Mouse (Mus musculus) lung, postnatal 0 days (tissue): Measurements from ENCODE around the gene Tmprss11g. TPM values are rescaled to one million over a fixed set of nuclear protein-coding genes. Genes with fewer than 3 reads are reported as not detected.
A peak's percentile ranks its signal among the peaks of the same experiment; 100 is the strongest.

Experiments used
- ATAC-seq: fragments of 200-750 bp; cut with Nextera tagmentation; 2 replicates; pipeline ENCODE4 v1.8.0; 2017; ENCODE audit warnings: moderate library complexity
- DNase-seq: peaks from one replicate; pipeline ENCODE4 v3.0.0-alpha.2; 2016; ENCODE audit warnings: low spot score
- H3K27ac ChIP-seq: fragments of 300-500 bp; sonication (generic); 2 replicates; pipeline ENCODE4 v1.5.1; 2014; ENCODE audit warnings: antibody characterized with exemption, mild to moderate bottlenecking, low read length, mixed read lengths
- H3K27me3 ChIP-seq: fragments of 300-500 bp; sonication (generic); replicated peaks from 2 replicates; pipeline ENCODE4 v1.6.1; 2014; ENCODE audit warnings: low read length, mixed read lengths; ENCODE audit not compliant: insufficient read depth
- H3K36me3 ChIP-seq: fragments of 300-500 bp; sonication (generic); 2 replicates; pipeline ENCODE4 v1.6.1; 2014; ENCODE audit warnings: low read length, mixed read lengths; ENCODE audit not compliant: insufficient read depth
- H3K4me1 ChIP-seq: fragments of 300-500 bp; sonication (generic); 2 replicates; pipeline ENCODE4 v1.6.1; 2014; ENCODE audit warnings: antibody characterized with exemption, low read depth, low read length, mixed read lengths; ENCODE audit not compliant: insufficient read depth
- H3K4me2 ChIP-seq: fragments of 300-500 bp; sonication (generic); replicated peaks from 2 replicates; pipeline ENCODE4 v1.6.1; 2014; ENCODE audit warnings: low read depth, mild to moderate bottlenecking, low read length, moderate library complexity, mixed read lengths
- H3K4me3 ChIP-seq: fragments of 300-500 bp; sonication (generic); 2 replicates; pipeline ENCODE4 v1.5.1; 2014; ENCODE audit warnings: low read depth, low read length
- H3K9ac ChIP-seq: fragments of 300-500 bp; sonication (generic); replicated peaks from 2 replicates; pipeline ENCODE4 v1.6.1; 2014; ENCODE audit warnings: low read depth, mild to moderate bottlenecking
- H3K9me3 ChIP-seq: fragments of 300-500 bp; sonication (generic); 2 replicates; pipeline ENCODE4 v1.6.1; 2016; ENCODE audit warnings: low read length, mixed read lengths
- CTCF ChIP-seq: IDR thresholded peaks from 2 replicates; pipeline ENCODE4 v1.5.1; 2016; ENCODE audit warnings: antibody characterized with exemption, mild to moderate bottlenecking
- EP300 ChIP-seq: IDR thresholded peaks from 2 replicates; pipeline ENCODE4 v1.6.1; 2016; ENCODE audit warnings: antibody characterized with exemption, mild to moderate bottlenecking, control low read depth
- WGBS: fragments of 180-500 bp; shearing (Covaris S2); extraction: QIAGEN DNeasy Blood & Tissue Kit; methylation state at CpG from one replicate; pipeline ENCODE4 v1.1.7; 2014; 5-methylcytosine and 5-hydroxymethylcytosine counted together
- polyA plus RNA-seq: library from polyadenylated mRNA; unstranded; fragments of >200 nt; fragmentation: Nextera tagmentation; extraction: Ambion mirVana; gene quantifications from 2 replicates; pipeline ENCODE4 v1.2.1, GENCODE M21; 2015

Gene Tmprss11g
- polyA plus RNA-seq: not detected in 2 replicates

DNA sequence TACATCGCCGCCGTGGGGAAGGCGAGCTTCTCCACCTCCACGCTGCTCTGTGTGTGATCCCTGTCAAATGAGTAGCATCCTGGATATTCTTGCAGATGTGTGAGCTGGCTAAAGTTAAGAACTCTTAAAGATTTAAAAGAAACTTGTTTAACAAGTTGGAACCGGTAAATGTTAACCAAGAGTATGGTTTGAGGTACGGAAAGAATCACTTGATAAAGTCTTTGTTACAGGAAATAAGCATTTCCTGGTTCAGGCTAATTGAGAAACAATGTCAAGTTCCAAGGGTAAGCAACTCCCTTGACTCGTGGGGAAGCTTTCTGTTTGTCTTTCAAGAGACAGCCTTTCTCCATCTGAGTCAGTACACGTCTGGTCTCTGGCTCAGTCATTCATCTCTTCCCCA is at the start of gene Tmprss11g:
Gene Tmprss11g (minus strand): TSS at position 101 of the 400 bp plus-strand sequence.
- Histone ChIP-seq H3K4me3 (no peak within 1 kb of the TSS), H3K36me3 (no peaks in the 10 kb centered on the region), H3K9me3 (no peaks in the 10 kb centered on the region), H3K9ac (no peak within 1 kb of the TSS), H3K4me1 (no peaks in the 10 kb centered on the region), H3K4me2 (no peak within 1 kb of the TSS), H3K27me3 (no peaks in the 10 kb centered on the region), H3K27ac (no peak within 1 kb of the TSS)
- 61% methylated on average over 9 of the region's 9 CpGs for WGBS
- TF ChIP-seq CTCF (no peak), EP300 (no peak)
- DNase-seq: no peak
- no peak for ATAC-seq

DNA sequence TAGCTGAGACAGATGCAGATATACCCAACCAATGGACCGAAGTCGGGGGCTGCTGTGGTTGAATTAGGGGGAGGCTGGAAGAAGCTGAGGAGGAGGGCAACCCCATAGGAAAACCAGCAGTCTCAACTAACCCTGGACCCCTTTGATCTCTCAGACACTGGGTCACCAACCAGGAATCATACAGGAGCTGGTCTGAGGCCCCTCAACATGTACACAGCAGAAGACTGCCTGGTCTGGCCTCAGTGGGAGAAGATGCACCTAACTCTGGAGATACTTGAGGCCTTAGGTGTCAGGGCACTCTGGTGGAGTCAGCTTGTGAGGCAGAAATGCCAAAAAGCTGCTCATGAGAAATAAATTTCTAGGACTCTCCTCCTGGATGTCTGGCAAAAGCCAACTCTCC is 28.3 kb upstream of the Tmprss11g start:
- Histone ChIP-seq H3K9me3 (no peaks in the 10 kb centered on the region), H3K27ac (no peak overlapping the region), H3K36me3 (no peaks in the 10 kb centered on the region), H3K4me3 (no peak overlapping the region), H3K9ac (no peak overlapping the region), H3K4me2 (no peak overlapping the region), H3K4me1 (no peaks in the 10 kb centered on the region), H3K27me3 (no peaks in the 10 kb centered on the region)
- DNase-seq: no peak
- 85% methylated on average over 2 of the region's 2 CpGs for WGBS
- no peak for ATAC-seq
- no peak for TF ChIP-seq CTCF
- TF ChIP-seq EP300: no peak

DNA sequence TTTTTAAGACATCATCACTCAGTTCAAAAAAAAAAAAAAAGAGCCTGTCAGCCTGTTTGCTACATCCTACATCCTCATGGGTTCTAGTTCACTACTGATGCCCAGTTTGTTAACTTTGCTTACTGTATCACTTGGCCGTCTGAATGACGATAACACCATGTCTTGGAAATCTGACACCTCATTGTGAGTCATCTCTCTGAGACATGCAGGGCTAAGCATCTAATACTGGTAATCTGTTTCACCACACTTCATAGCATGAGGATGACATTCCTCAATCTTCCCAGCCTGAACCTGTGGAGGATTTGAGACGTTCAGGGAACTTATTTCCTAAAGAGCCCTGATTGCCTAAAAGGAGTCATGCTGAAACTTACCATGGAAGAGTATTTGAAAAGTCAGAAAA is 22.2 kb upstream of the Tmprss11g start:
- Histone ChIP-seq H3K9me3 (no peaks in the 10 kb centered on the region), H3K9ac (no peak overlapping the region), H3K4me3 (no peak overlapping the region), H3K36me3 (no peaks in the 10 kb centered on the region), H3K27ac (no peak overlapping the region), H3K4me1 (no peaks in the 10 kb centered on the region), H3K27me3 (no peaks in the 10 kb centered on the region), H3K4me2 (no peak overlapping the region)
- no peak for DNase-seq
- WGBS: 35% methylated on average over 3 of the region's 3 CpGs
- no peak for ATAC-seq
- TF ChIP-seq EP300 (no peak), CTCF (no peak)

DNA sequence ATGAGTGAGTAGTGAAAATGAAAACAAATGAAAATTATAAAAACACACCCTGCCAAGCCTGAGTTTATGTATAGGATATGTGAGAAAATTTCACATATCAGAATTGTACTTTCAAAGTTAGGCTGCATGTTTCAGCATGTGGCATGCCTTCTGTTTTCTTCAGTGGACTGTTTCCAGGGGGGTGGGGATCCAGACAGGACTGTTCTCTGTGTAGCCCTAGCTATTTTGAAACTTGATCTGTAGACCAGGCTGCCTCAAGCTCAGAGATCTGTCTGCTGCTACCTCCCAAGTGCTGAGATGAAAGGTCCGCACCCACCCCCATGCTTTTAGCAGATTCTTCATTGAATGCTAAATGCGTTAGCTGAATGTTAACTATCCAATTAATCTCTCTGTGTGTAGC is 10.3 kb upstream of the Tmprss11g start:
- TF ChIP-seq CTCF (no peak), EP300 (no peak)

DNA sequence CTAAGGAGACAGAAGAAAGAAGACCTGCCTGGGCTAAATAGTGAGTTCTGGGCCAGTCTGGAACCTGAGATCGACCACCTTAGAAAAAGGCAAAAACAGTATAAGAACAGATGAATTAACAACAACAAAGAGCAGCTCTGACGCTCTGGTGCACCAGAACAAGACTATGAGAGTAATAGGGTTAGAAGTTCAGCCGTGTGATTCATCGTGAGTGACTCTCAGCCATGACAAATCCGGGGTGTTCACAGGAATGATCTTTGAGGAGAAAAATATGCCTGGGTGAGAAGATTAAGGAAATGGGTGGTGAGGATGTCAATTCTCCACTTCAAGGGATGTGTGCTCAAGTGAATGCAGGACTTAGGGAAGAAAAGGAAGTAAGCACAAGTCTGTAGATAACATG is 6.9 kb downstream of the Tmprss11g start:
- TF ChIP-seq CTCF (no peak), EP300 (no peak)
- no peaks in the 10 kb centered on the region for H3K4me1 ChIP-seq
- H3K4me2 ChIP-seq: no peak overlapping the region
- DNase-seq: no peak
- H3K36me3 ChIP-seq: no peaks in the 10 kb centered on the region
- no peak overlapping the region for H3K9ac ChIP-seq
- no peak overlapping the region for H3K4me3 ChIP-seq
- H3K27me3 ChIP-seq: no peaks in the 10 kb centered on the region
- no peak for ATAC-seq
- no peaks in the 10 kb centered on the region for H3K9me3 ChIP-seq
- H3K27ac ChIP-seq: no peak overlapping the region
- WGBS: 68% methylated on average over 5 of the region's 5 CpGs

More for the DNA sequence above, 10.3 kb upstream of the Tmprss11g start:
- Histone ChIP-seq H3K4me2 (no peak overlapping the region), H3K9me3 (no peaks in the 10 kb centered on the region), H3K4me3 (no peak overlapping the region), H3K4me1 (no peaks in the 10 kb centered on the region), H3K9ac (no peak overlapping the region), H3K27ac (no peak overlapping the region), H3K36me3 (no peaks in the 10 kb centered on the region), H3K27me3 (no peaks in the 10 kb centered on the region)
- 60% methylated on average over 2 of the region's 2 CpGs for WGBS
- no peak for DNase-seq
- no peak for ATAC-seq

DNA sequence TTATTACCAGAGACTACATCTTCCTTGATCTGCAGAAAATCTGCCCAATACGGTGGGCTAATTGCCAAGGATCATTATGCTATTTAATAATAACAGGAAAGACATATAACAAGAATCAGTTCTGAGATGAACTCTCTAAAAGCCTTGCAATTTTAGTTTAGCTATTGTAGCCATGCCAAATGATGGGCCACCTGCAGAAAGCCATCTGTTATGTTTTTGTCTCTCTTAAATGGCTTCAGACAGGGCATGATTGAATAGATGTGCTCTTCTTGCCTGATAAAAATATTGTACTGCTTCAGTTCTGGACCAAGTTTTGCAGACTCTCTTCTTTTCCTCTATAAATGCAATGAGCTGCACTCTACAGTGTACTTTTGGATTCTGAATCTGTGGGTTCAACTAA is 24.9 kb downstream of the Tmprss11g start:
- Histone ChIP-seq H3K27ac (no peak overlapping the region), H3K4me2 (no peak overlapping the region), H3K27me3 (no peaks in the 10 kb centered on the region), H3K4me1 (no peaks in the 10 kb centered on the region), H3K9me3 (no peaks in the 10 kb centered on the region), H3K4me3 (no peak overlapping the region), H3K9ac (no peak overlapping the region), H3K36me3 (no peaks in the 10 kb centered on the region)
- ATAC-seq: no peak
- DNase-seq: no peak
- WGBS: 73% methylated on average over 1 of the region's 1 CpGs
- TF ChIP-seq CTCF (no peak), EP300 (no peak)

DNA sequence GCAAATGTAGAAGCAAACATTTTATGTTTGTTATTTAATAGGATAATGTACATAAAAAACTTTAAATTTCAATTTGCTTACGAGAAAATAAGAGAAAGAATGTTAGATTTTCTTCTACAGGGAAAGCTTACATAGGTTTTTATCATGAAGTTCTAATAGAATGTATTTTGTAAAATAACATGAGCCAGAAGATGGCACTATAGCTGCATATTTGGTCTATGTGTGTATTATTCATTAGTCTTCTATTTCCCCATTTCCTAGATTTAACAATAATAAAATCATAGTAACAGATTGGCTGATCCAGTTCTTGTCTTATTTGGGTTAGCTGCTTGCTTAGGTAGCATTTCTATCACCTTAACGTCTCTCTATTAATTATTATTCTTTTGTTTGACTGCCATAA is 35.8 kb downstream of the Tmprss11g start:
- Histone ChIP-seq H3K27me3 (no peaks in the 10 kb centered on the region), H3K4me1 (no peaks in the 10 kb centered on the region), H3K9me3 (no peaks in the 10 kb centered on the region), H3K27ac (no peak overlapping the region), H3K9ac (no peak overlapping the region), H3K36me3 (no peaks in the 10 kb centered on the region), H3K4me3 (no peak overlapping the region), H3K4me2 (no peak overlapping the region)
- TF ChIP-seq EP300 (no peak), CTCF (peak; percentile 7; the same call in 1 of the 2 replicates)
- ATAC-seq (no peak), DNase-seq (peak; percentile 12)
- 61% methylated on average over 2 of the region's 2 CpGs for WGBS
